Mouse (Mus musculus): ENCODE data around the gene Uba2. TPM values are rescaled to one million over a fixed set of nuclear protein-coding genes. Genes with fewer than 3 reads are reported as not detected.
"Not testable (repeated sequence)": the region's sequence is repeated elsewhere in the genome, so short reads cannot be mapped to it uniquely, and the experiment has no call there.

Uba2 gene
- polyA plus RNA-seq, 1 experiment from 2014 or later = 144 TPM

GRCm38 (mm10) chr7:34122987-34123720 is 46.2 kb downstream of the Uba2 start:
- no peak overlapping the region for H3K4me2 ChIP-seq (ENCODE audit: low read depth, low read length)
- no peaks in the 10 kb centered on the region for H3K27me3 ChIP-seq (replicated peaks; ENCODE audit: control insufficient read depth, insufficient read depth, low read length)
- H3K9ac ChIP-seq (ENCODE audit: low read depth, low read length) = no peak overlapping the region
- no peak for ATAC-seq
- 0 out of 2 replicates have a peak, but pooled peaks cover 5% of the 10 kb centered on the region for H3K9me3 ChIP-seq (ENCODE audit: control insufficient read depth, low read length)
- no peak overlapping the region for H3K4me3 ChIP-seq (ENCODE audit: low read length)
- no peaks in the 10 kb centered on the region for H3K36me3 ChIP-seq (ENCODE audit: control insufficient read depth, insufficient read depth, low read length)
- no peaks in the 10 kb centered on the region for H3K4me1 ChIP-seq (ENCODE audit: control insufficient read depth, insufficient read depth, low read length)
- WGBS = 88% methylated on average over 6 of the region's 6 CpGs
- H3K27ac ChIP-seq (ENCODE audit: low read length) = no peak overlapping the region

GRCm38 (mm10) chr7:34120636-34121035 is 48.8 kb downstream of the Uba2 start:
- WGBS = 3% methylated on average over 1 of the region's 1 CpGs
- H3K4me1 ChIP-seq (ENCODE audit: control insufficient read depth, insufficient read depth, low read length); H3K9me3 ChIP-seq (ENCODE audit: control insufficient read depth, low read length); H3K9ac ChIP-seq (ENCODE audit: low read depth, low read length); H3K27me3 ChIP-seq (replicated peaks; ENCODE audit: control insufficient read depth, insufficient read depth, low read length); H3K4me2 ChIP-seq (ENCODE audit: low read depth, low read length); H3K27ac ChIP-seq (ENCODE audit: low read length); H3K4me3 ChIP-seq (ENCODE audit: low read length): not testable (repeated sequence)
- peaks cover 12% of the 10 kb centered on the region for H3K36me3 ChIP-seq (ENCODE audit: control insufficient read depth, insufficient read depth, low read length)
- ATAC-seq = peak; percentile 69

- no peak overlapping the region for H3K4me3 ChIP-seq (ENCODE audit: low read length)
- no peak for ATAC-seq
- no peak overlapping the region for H3K27ac ChIP-seq (ENCODE audit: low read length)
- no peaks in the 10 kb centered on the region for H3K9me3 ChIP-seq (ENCODE audit: control insufficient read depth, low read length)
- H3K36me3 ChIP-seq (ENCODE audit: control insufficient read depth, insufficient read depth, low read length) = peaks cover 25% of the 10 kb centered on the region
- no peaks in the 10 kb centered on the region for H3K4me1 ChIP-seq (ENCODE audit: control insufficient read depth, insufficient read depth, low read length)
- H3K27me3 ChIP-seq (replicated peaks; ENCODE audit: control insufficient read depth, insufficient read depth, low read length) = no peaks in the 10 kb centered on the region
- 92% methylated on average over 3 of the region's 3 CpGs for WGBS
- H3K4me2 ChIP-seq (ENCODE audit: low read depth, low read length) = no peak overlapping the region
- no peak overlapping the region for H3K9ac ChIP-seq (ENCODE audit: low read depth, low read length)
Observed at GRCm38 (mm10) chr7:34116601-34117000, 52.8 kb downstream of the Uba2 start.

GRCm38 (mm10) chr7:34109190-34109589 is 60.2 kb downstream of the Uba2 start:
- H3K9me3 ChIP-seq (ENCODE audit: control insufficient read depth, low read length) = no peaks in the 10 kb centered on the region
- no peaks in the 10 kb centered on the region for H3K4me1 ChIP-seq (ENCODE audit: control insufficient read depth, insufficient read depth, low read length)
- H3K4me3 ChIP-seq (ENCODE audit: low read length) = no peak overlapping the region
- H3K4me2 ChIP-seq (ENCODE audit: low read depth, low read length) = no peak overlapping the region
- no peak overlapping the region for H3K9ac ChIP-seq (ENCODE audit: low read depth, low read length)
- H3K27ac ChIP-seq (ENCODE audit: low read length) = no peak overlapping the region
- WGBS = 70% methylated on average over 5 of the region's 5 CpGs
- H3K27me3 ChIP-seq (replicated peaks; ENCODE audit: control insufficient read depth, insufficient read depth, low read length) = no peaks in the 10 kb centered on the region
- H3K36me3 ChIP-seq (ENCODE audit: control insufficient read depth, insufficient read depth, low read length) = peaks cover 10% of the 10 kb centered on the region
- ATAC-seq = no peak

- no peak overlapping the region for H3K27ac ChIP-seq (ENCODE audit: low read length)
- ATAC-seq = no peak
- no peaks in the 10 kb centered on the region for H3K36me3 ChIP-seq (ENCODE audit: control insufficient read depth, insufficient read depth, low read length)
- H3K9ac ChIP-seq (ENCODE audit: low read depth, low read length) = no peak overlapping the region
- H3K4me3 ChIP-seq (ENCODE audit: low read length) = no peak overlapping the region
- no peaks in the 10 kb centered on the region for H3K27me3 ChIP-seq (replicated peaks; ENCODE audit: control insufficient read depth, insufficient read depth, low read length)
- peaks cover 5% of the 10 kb centered on the region; the same call in 1 of the 2 replicates for H3K9me3 ChIP-seq (ENCODE audit: control insufficient read depth, low read length)
- no peak overlapping the region for H3K4me2 ChIP-seq (ENCODE audit: low read depth, low read length)
- H3K4me1 ChIP-seq (ENCODE audit: control insufficient read depth, insufficient read depth, low read length) = no peaks in the 10 kb centered on the region
Observed at GRCm38 (mm10) chr7:34101276-34101675, 68.1 kb downstream of the Uba2 start.

- H3K27me3 ChIP-seq (replicated peaks; ENCODE audit: control insufficient read depth, insufficient read depth, low read length) = no peaks in the 10 kb centered on the region
- peaks cover 5% of the 10 kb centered on the region; the same call in 1 of the 2 replicates for H3K9me3 ChIP-seq (ENCODE audit: control insufficient read depth, low read length)
- H3K4me2 ChIP-seq (ENCODE audit: low read depth, low read length) = no peak overlapping the region
- WGBS = 72% methylated on average over 2 of the region's 2 CpGs
- H3K4me1 ChIP-seq (ENCODE audit: control insufficient read depth, insufficient read depth, low read length) = no peaks in the 10 kb centered on the region
- no peak for ATAC-seq
- H3K9ac ChIP-seq (ENCODE audit: low read depth, low read length) = no peak overlapping the region
- H3K4me3 ChIP-seq (ENCODE audit: low read length) = no peak overlapping the region
- no peaks in the 10 kb centered on the region for H3K36me3 ChIP-seq (ENCODE audit: control insufficient read depth, insufficient read depth, low read length)
- no peak overlapping the region for H3K27ac ChIP-seq (ENCODE audit: low read length)
Observed at GRCm38 (mm10) chr7:34100002-34100401, 69.4 kb downstream of the Uba2 start.

GRCm38 (mm10) chr7:34094911-34095481 is 74.4 kb downstream of the Uba2 start, which contains the start of gene Scgb1b30:
Gene Scgb1b30, plus strand, starts transcription at chr7:34095431.
- ATAC-seq = no peak
- WGBS = 82% methylated on average over 3 of the region's 3 CpGs
- no peaks in the 10 kb centered on the region for H3K36me3 ChIP-seq (ENCODE audit: control insufficient read depth, insufficient read depth, low read length)

More at GRCm38 (mm10) chr7:34094911-34095481, 74.4 kb downstream of the Uba2 start, which contains the start of gene Scgb1b30:
- no peaks in the 10 kb centered on the region for H3K27me3 ChIP-seq (replicated peaks; ENCODE audit: control insufficient read depth, insufficient read depth, low read length)
- no peak within 1 kb of the TSS for H3K4me3 ChIP-seq (ENCODE audit: low read length)
- H3K9ac ChIP-seq (ENCODE audit: low read depth, low read length) = no peak within 1 kb of the TSS
- H3K4me2 ChIP-seq (ENCODE audit: low read depth, low read length) = no peak within 1 kb of the TSS
- H3K4me1 ChIP-seq (ENCODE audit: control insufficient read depth, insufficient read depth, low read length) = no peaks in the 10 kb centered on the region
- peaks cover 5% of the 10 kb centered on the region; the same call in 1 of the 2 replicates for H3K9me3 ChIP-seq (ENCODE audit: control insufficient read depth, low read length)
- H3K27ac ChIP-seq (ENCODE audit: low read length) = no peak within 1 kb of the TSS

Other genes starting within 250 kb of the Uba2 start
- not detected in 2 replicates for gene Scgb2b26, start 224.6 kb downstream of the Uba2 start, polyA plus RNA-seq (2015; fragmentation: Nextera tagmentation; extraction: Ambion mirVana)
- not detected in 2 replicates for gene Scgb2b27, start 155.7 kb downstream of the Uba2 start, polyA plus RNA-seq (2015; fragmentation: Nextera tagmentation; extraction: Ambion mirVana)
- not detected in 2 replicates for gene Scgb1b27, start 148.1 kb downstream of the Uba2 start, polyA plus RNA-seq (2015; fragmentation: Nextera tagmentation; extraction: Ambion mirVana)
- gene Scgb1b30, start 74.2 kb downstream of the Uba2 start, polyA plus RNA-seq (2015; fragmentation: Nextera tagmentation; extraction: Ambion mirVana) = not detected in 2 replicates
- 3.2 and 3.4 TPM in 2 replicates for gene Wtip, start 36.3 kb downstream of the Uba2 start, polyA plus RNA-seq (2015; fragmentation: Nextera tagmentation; extraction: Ambion mirVana)
- gene Pdcd2l, start 27.1 kb upstream of the Uba2 start, polyA plus RNA-seq (2015; fragmentation: Nextera tagmentation; extraction: Ambion mirVana) = 50.6 and 63.3 TPM in 2 replicates
- gene Gpi1, start 60.7 kb upstream of the Uba2 start, polyA plus RNA-seq (2015; fragmentation: Nextera tagmentation; extraction: Ambion mirVana) = 448 and 487 TPM in 2 replicates
- gene Gm6096, start 81.4 kb upstream of the Uba2 start, polyA plus RNA-seq (2015; fragmentation: Nextera tagmentation; extraction: Ambion mirVana) = not detected in 2 replicates
- gene 4931406P16Rik, start 144.0 kb upstream of the Uba2 start, polyA plus RNA-seq (2015; fragmentation: Nextera tagmentation; extraction: Ambion mirVana) = 22.7 and 23.5 TPM in 2 replicates
- gene Lsm14a, start 223.7 kb upstream of the Uba2 start, polyA plus RNA-seq (2015; fragmentation: Nextera tagmentation; extraction: Ambion mirVana) = 65.1 and 66.2 TPM in 2 replicates

Measured in intestine, embryonic 16.5 days (tissue).